Mouse (Mus musculus) adrenal gland, postnatal 25 days (tissue): ENCODE measurements around the gene Gm8281. TPM values are rescaled to one million over a fixed set of nuclear protein-coding genes. Genes with fewer than 3 reads are reported as not detected.
"Not testable (repeated sequence)": the region's sequence is repeated elsewhere in the genome, so short reads cannot be mapped to it uniquely, and the experiment has no call there.

Source experiments
- DNase-seq: peaks from one replicate; pipeline ENCODE4 v3.0.0; 2021; ENCODE audit warnings: mixed read lengths
- long read RNA-seq: library from polyadenylated mRNA; stranded (forward); transcript quantifications from one replicate; pipeline ENCODE4 v2.0.0, GENCODE M21; 2021
- total RNA-seq: library from RNA; stranded (reverse); gene quantifications from 2 replicates; pipeline ENCODE4 v1.2.3, GENCODE M21; 2021

Gene Gm8281
- not detected in 2 replicates for total RNA-seq
- long read RNA-seq: 0 reads

GRCm38 (mm10) chr14:5070611-5071490 is at the start of gene Gm8281:
Gene Gm8281 (plus strand): TSS chr14:5071040.
- not testable (repeated sequence) for DNase-seq

GRCm38 (mm10) chr14:5050329-5050728 is 20.5 kb upstream of the Gm8281 start, which contains the start of gene 4930555G01Rik:
Gene 4930555G01Rik (plus strand): TSS chr14:5050629.
- DNase-seq: not testable (repeated sequence)

GRCm38 (mm10) chr14:5131219-5131618 is 60.4 kb downstream of the Gm8281 start, which contains the start of gene Gm8279:
Gene Gm8279 (plus strand): TSS chr14:5131519.
- not testable (repeated sequence) for DNase-seq

Other genes starting within 250 kb of the Gm8281 start
- not detected in 2 replicates for gene Gm3269, start 232.9 kb upstream of the Gm8281 start, total RNA-seq
- 0.97 TPM in 1 of 2 replicates, not detected in the other for gene Gm3264, start 215.5 kb upstream of the Gm8281 start, total RNA-seq
- not detected in 2 replicates for gene Gm3278, start 178.6 kb upstream of the Gm8281 start, total RNA-seq
- not detected in 2 replicates for gene Gm8297, start 87.1 kb upstream of the Gm8281 start, total RNA-seq
- gene Gm3298, start 55.1 kb upstream of the Gm8281 start, total RNA-seq: not detected in 2 replicates
- gene 4930555G01Rik, start 20.4 kb upstream of the Gm8281 start, total RNA-seq: not detected in 2 replicates
- not detected in 2 replicates for gene Gm8279, start 60.5 kb downstream of the Gm8281 start, total RNA-seq
- not detected in 2 replicates for gene Gm3317, start 93.5 kb downstream of the Gm8281 start, total RNA-seq
- not detected in 2 replicates for gene Gm8271, start 114.8 kb downstream of the Gm8281 start, total RNA-seq
- not detected in 2 replicates for gene Gm3526, start 189.5 kb downstream of the Gm8281 start, total RNA-seq